Mouse (Mus musculus) cerebellum, postnatal 4 days (tissue): ENCODE results near the gene Nampt.

Source experiments
- DNase-seq, 2 experiments: peaks; one replicate each; pipeline ENCODE4 v3.0.0; 2022; ENCODE audit warnings: low spot score in 2 of 2, mixed read lengths in 1 of 2

Nampt gene

DNA sequence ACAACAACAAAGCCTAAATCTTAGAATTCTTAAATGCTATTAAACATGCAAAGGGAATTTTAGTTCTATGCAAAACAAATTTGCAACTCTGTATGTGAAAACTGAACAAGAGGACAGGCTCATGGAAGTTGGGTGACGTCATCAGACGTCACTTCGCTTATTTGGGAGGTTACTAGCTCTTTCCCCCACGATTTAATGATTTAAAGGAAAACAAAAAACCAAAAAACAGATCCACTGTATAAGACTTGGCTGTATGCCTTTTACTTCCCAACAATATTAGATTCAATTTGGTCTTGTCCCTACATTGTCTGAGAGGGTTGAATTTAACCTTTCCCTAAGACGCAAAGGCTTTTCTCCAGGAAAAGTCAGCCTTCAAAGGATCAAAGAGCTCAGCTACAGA is at the start of gene Nampt:
TSS of gene Nampt (plus strand) at position 130 of the 400 bp plus-strand sequence.
- peak in 1 of 2 experiments; percentile 7 for DNase-seq

DNA sequence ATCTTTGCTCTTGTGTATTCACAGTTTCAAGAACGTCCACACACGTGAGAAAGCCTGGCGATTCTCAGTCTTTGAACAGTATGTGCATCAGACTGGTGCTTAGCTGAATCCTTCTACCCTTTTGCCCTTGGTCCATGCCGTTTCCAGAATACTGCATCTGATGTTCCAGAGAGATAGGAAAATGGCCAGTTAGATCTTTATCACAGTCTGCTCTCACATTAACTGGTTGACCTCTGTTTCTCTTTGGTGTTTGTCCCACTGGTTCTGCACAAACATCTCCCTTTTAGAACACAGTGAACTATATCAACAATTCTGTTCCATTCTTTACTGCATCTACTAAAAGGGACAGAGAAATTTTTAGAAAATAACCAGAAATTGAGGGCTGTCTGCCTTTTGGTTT is 48.6 kb upstream of the Nampt start:
- no peak for DNase-seq

DNA sequence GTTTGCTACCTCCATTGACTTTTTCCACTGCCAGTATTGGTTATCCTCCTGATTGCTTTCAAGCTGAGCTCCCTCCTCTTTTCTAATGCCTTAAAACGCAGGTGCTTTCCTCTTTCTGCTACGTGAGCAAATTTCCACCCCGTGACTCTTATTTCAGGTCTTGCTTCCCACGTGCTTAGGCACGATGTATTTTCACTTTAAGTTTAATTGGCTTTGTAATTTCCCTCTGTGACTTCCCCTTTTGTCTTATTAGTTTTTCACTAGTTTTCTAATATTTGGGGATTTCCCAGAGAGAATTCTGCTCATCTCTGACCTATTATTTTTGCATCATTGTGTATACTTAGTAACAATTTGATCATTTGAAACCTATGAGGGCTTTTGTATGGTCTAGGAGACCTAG is 44.8 kb upstream of the Nampt start:
- no peak for DNase-seq

DNA sequence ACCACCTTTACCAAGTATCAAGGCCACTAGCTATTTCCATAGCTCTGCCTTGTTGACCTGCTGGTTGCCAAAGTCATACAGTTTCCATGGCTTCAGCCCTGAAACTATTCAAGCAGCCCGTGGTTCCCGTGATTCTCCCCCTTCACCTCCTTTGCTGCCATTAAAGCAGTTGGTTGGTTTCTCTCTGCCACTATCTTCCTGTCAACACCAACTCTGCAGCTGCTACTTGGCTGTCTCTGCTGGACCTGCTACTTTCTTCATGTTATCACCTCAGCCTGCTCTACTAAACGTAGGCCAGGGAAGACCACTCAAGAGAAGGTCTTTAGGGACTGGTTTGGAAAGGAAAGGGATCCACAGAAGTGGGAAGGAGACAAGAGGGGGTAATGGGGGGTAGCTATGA is 30.3 kb upstream of the Nampt start:
- no peak for DNase-seq

DNA sequence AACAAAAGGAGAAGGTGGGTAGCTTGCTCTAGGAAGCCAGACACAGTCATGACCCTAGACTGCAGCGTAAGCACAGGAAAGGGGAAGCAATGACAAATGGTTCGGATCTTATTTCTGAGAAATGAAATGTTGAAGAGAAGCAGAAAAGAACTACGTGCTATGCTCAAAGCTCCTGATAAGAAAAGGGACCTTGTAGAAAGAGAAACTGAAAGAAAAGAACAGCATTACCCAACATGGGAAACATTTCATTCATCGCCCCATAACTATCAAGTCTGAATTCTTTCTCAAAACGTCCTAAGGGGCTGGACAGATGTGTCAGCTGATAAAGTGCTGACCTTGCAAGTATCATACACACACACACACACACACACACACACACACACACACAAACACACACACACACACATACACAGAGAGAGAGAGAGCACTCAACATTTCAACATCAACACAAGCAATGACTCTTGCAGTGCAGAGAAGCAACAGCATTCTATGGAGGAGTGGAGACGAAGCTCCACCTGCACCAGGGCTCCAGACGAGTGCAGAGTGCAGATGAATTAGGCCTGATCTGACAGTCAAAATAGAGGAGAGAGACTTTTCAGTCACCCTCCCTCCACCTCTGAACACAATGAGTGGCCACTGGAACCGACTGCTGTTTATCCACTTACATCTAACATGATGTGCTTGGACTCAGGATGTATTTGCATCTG is 23.4 kb upstream of the Nampt start:
- no peak for DNase-seq

DNA sequence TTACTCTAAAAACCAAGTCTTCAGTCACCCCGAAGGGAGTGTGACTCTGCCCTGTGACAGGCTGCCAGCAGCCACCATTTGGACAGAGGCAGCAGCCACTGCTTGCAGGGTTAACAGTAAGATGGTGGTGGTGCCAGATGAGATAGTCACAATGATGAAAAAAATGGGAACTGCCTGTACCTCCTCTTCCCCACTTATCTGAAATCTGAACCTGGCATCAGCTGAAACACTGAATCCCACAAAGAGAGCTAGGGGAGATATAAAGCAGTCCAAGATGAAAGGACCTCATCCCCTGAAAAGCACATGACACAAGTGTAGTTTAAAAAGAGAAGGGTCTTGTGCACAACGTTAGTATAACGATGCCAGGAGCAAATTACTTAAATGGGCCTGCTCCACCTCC is 21.9 kb upstream of the Nampt start:
- DNase-seq: no peak

DNA sequence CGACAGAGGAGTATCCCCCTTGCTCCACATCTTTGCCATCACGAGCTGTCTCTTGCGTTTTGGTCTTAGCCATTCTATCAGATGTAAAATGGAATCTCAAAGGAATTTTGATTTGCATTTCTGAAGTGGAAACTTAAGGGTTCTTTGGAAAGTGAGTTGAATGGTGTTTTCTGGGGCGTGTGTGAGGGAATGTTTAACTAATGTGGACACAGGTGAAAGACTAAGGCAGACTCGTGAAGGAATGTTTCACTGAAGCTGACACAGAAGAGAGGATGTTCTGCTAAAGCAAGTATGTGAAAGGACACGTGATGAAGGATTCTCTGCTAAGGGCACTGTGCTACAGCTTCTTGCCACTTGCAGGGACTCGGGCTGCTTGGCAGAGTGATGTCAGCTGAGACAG is 18.3 kb upstream of the Nampt start:
- no peak for DNase-seq

DNA sequence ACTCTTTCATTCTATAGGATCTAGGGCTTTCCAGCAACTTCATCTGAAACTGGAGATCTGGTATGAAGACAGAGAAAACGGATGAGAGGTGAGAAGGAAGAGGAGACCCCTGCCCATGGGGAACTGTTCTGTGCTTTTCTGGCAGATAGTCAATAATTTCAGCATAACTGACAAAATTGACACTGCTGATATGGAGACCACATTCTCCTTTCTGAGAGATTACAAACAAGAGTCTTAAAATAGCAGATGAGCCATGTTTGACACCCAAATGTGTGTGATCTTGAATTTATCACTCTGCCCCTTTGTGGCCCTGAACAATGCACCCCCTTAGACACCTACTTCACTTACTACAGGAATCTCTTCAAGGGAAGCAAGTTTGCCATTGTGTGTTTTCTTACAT is 13.8 kb upstream of the Nampt start:
- DNase-seq: no peak

DNA sequence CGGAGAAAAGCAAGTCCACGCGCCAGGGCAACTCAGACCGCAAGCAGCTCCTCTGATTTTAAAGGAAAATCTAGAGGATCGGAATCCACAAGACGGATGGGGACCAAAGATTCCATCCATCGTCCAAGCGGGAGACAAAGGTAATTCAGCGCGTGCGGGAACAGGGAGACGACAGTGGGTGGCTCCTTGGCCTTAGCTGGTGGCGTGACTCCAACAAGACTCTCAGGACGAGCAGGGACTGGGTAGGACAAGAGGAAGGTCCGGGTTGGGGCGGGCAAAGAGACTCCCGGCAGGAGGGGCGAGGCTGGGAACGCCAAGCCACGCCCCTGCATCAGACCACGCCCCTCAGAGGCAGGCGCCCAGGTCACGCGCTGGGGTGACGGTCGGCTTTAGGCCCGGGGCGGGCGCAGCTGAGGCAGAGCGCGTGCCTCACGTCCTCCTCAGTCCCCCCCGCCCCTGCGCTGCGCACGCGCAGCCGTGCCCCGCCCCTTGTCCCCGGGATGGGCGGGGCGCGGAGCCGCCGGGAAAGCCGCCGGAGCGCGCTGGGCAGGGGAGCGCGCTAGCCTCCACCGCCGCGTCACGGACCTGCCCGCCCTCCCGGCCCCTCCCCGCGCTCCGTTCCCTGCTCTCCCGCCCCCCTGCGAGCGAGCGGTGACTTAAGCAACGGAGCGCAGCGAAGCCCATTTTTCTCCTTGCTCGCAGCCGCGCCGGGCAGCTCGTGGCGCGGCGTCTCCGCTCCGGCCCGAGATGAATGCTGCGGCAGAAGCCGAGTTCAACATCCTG is 669 bp downstream of the Nampt start:
- peak; percentile 96 to 98 for DNase-seq

DNA sequence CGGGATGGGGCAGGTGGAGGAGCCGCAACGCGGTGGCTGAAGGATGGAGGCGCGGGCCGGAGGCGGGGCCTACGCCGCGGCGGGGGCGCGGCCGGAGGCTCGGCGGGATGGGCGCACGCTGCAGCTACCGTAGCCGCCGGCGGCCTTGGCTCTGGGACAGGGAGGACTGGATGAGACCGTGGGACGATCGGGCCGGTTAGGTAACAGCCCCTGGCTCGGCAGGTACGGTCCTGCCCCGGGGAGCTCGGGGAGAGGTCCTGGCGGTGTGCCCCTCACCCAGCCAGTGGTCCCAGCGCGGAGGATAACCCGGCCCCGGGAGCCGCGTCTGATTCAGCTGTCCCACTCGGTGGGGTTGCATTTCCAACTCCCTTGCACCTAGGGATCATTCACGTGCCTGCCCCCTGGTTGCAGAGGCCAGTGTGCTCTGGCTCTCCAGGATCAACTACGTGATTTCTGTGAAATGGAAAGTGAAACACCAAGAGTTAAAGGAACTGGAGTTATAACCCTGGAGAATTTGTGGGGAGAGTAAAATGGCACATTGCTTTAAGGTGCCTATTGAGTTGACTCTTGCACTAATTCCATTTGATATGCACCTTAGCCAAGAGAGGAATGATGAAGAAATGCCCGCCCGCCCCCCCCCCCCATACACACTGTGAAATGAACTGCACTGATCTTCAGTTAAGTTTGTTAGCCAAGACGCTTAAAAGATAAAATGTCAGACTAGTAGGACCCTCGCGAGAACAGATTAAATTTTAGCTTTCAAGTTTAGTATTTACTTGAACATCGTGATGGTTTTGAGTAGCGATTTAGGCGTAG is 1.6 kb downstream of the Nampt start:
- peak; percentile 29 to 62 for DNase-seq

DNA sequence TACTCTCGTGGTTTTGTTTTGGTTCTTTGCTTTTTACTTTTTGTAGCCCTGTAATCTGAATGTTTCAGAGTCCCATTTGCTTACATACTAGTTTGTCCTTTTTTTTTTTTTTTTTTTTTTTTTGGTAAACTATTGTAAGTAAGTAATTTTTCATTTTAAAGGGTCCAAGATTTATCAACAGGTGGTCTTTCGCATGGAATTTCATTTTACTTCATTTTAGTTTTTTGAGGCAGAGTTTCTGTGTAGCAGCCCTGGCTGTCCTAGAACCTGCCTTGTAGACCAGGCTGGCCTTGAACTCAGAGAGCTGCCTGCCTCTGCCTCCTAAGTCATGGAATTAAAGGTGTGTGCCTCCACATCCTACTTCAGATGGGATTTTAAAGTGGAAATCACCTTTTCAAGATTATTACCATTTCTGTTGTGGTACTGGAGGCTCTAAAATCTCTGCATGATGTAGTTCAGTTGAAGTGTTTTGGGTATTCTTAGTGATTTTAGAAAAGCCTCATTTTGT is 2.2 kb downstream of the Nampt start:
- no peak for DNase-seq

DNA sequence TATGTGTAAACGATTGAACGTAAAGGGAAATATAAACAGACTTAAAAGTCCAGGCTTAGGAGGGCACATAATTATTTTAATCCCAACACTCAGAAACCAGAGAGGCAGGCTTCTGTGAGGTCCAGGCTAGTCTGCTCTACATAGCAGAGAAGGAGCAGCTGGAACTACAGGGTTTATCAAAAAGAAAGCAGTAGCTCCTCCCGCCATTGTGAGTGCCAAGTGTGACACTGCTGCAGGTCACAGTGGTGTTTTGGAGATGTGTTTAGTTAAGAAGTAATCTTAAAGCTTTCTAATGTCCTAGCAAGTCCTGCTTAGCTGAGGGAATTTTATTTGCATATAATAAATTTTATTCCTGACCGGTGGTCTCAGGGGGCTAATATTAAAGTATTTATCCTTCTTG is 2.7 kb downstream of the Nampt start:
- no peak for DNase-seq

DNA sequence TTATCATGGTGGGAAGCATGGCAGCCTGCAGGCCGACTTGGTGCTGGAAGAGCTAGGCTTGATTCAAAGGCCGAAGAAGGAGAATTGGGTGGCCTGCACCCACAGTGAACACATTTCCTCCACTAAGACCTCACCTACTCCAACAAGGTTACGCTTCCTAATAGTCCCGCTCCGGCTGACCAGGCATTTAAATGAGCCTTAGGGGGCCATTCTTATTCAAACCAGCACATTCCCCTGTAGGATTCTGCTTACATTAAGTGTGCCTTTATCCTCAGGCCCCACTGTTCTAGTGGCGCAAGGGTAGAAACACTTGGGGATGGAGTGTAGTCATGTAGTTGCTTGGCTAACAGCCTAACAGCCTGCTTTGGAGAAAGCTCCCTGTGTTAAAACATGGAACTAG is 5.2 kb downstream of the Nampt start:
- no peak for DNase-seq

DNA sequence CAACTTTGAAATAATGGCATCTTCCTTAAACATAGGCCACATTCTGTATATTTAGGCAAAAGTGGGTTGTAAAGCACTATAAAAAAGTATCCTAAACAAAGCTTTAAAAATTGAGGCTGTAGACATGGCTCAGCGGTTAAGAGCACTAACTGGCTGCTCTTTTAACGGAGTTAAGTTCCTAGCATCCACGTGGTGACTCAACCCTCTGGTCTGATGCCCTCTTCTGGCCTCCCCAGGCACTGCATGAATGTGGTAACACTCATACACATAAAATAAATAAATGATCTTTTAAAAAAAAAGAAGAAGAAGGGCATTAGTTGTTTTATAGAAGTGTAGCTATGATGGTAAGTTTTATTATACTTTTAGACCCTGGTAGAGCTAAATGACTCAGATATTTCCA is 7.6 kb downstream of the Nampt start:
- DNase-seq: peak in 1 of 2 experiments; percentile 45

DNA sequence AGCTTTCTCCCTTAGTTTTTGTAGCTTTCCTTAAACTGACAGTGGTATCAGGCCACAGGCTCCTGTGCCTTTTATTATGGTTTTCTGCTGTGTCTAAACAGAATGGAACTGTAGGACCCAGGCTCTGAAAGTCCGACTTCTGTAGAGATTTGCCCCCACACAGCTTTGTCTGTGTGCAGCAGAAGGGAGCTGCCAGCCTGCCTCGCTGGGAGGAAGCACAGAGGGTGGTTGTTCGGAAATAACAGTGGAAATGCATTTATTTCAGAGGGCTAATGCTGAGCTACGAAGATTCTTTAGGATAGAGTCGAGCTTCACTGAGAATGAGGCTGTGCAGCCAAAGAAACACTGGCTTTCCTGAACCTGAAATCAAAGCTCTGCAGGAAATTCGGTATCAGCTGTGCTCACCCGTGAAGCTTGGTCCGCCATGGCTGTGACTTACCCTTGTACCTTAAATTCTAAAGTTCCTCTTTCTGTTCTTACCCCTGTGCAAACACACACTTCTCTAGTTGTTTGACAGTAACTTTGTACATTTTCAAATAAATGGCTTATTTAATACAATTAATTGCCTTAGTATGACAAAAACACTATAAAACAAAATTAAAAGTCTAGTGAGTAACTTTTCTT is 8.9 kb downstream of the Nampt start:
- no peak for DNase-seq

DNA sequence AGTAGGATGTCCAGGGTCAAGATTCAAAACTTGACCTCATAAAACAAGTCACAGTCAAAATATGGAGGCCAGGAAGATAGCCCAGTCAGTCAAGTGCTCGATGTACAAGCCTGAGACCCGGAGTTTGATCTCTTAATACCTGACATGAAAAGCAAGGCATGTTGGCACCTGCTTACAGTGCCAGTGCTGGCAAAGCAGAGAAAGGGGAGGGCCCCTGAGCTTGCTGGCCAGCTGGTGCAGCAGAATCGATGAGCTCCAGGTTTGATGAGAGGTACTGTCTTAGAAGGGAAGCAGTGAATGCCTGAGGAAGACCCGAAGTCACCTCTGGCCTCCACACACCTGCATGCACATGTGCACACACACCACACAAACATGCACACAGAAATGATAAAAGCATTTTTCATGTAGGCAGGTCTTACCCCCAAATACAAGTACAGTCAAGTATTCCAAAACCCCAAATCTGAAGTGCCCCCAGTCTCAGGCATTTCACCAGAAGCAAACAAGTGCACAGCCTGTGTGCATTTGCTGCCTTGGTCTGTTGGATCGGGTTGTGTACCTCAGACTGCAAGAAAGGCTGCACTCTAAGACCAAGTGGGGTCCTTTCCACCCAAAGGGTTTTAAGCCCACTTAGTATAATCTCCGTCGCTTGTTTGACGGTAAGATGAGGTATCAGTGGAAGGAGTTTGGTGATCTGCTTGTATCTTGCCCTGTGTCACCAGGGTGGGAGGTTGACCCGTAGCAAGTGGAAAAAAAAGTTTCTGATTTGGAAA is 10.2 kb downstream of the Nampt start:
- DNase-seq: no peak

DNA sequence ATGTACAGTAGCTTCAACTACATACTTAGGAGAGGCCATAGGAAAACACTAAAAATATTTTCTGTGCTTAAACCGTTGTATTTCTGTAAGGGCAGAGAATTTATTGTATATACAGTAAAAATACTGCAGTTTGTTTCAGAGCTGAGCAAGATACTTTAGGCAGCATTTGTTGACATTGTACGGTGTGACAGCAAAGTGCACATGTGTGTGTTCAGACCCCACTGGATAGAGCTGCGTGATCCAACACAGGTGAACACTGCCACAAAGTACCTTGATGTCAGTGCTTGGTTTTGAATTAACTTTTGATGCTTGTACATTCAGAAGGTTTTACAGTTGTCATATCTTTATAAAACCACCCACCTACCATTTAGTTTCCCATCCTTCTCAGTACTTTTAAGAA is 12.7 kb downstream of the Nampt start:
- DNase-seq: no peak

DNA sequence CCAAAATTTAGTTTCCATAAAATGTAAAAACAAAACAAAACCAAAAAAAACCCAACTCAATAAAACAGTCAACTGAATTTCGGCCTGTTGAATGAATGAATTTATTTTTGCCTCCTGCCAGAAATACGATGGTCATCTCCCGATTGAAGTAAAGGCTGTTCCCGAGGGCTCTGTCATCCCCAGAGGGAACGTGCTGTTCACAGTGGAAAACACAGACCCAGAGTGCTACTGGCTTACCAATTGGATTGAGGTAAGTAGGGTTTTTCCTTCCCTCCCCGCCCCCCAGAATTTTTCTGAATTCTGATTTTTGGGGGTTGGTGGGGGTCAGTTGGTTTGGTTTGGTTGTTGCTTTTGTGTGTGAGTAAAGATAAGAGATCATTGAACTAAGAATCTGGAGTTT is 15.4 kb downstream of the Nampt start:
- DNase-seq: no peak

DNA sequence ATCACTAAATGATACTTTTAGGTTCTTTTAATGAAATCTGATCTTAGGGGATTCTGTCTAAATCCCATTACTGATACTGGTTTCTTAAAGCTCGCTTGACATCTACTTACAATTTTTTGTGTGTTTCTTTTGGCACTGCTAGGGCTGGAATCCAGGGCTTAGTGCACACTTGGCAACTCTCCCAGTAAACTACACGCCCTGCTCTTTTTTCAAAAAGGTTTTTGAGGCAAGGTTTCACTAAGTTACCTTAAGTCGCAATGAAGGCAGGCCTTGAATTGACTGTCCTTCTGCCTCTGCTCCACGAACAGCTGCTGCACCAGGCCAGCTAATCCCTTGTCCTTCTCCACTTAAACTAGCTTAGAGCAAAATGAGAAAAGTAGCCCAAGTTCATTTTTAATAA is 15.9 kb downstream of the Nampt start:
- no peak for DNase-seq

DNA sequence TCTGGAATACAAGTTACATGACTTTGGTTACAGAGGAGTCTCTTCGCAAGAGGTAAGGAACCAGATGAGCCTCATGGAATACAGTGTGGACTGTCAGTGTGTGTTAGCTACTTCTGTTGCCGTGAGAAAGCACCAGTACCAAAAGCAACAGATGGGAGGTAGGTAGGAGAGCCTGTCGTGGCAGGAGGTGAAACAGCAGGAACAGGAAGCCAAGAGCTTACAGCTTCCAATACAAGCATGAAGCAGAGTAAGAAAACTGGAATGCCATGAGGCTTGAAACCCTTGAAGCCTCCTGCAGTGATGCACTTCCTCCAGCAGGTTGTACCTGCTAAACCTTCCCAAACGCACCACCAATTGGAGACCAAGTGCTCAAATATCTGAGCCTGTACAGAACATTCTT is 19.1 kb downstream of the Nampt start:
- DNase-seq: no peak

DNA sequence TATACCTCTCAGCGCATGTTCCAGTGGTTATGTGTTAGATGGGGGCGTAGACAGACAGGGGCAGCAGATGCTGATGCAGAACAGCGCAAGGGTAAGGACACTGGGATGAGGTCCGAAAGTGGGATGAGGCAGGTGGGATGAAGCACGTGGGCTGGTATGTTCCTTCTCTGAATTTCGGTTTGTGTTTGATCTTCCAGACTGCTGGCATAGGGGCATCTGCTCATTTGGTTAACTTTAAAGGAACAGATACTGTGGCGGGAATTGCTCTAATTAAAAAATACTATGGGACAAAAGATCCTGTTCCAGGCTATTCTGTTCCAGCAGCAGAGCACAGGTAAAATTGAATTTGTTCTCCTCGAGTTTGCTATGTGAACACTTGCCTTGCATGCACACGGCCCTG is 19.6 kb downstream of the Nampt start:
- DNase-seq: no peak
